Mouse (Mus musculus) cortical plate, adult 2 months (tissue): ENCODE data around the gene Cmtm2b.

Experiments
- CTCF ChIP-seq: fragments of 200-500 bp; IDR thresholded peaks from 2 replicates; pipeline ENCODE4 v1.5.1; 2011; ENCODE audit warnings: mild to moderate bottlenecking, control low read depth, low read length; ENCODE audit not compliant: insufficient read depth; ENCODE audit errors: extremely low read depth
- POLR2A ChIP-seq: fragments of 200-500 bp; IDR thresholded peaks from 2 replicates; pipeline ENCODE4 v1.6.1; 2011; ENCODE audit warnings: mild to moderate bottlenecking, low read length, control low read depth; ENCODE audit not compliant: insufficient read depth; ENCODE audit errors: extremely low read depth

- TF ChIP-seq CTCF (no peak), POLR2A (no peak)
Measured at GRCm38 (mm10) chr8:104341678-104342077, 19.6 kb downstream of the Cmtm2b start.
